Mouse (Mus musculus): ENCODE measurements around the gene Dok5. TPM values are rescaled to one million over a fixed set of nuclear protein-coding genes. Genes with fewer than 3 reads are reported as not detected.

The Dok5 gene
- polyA plus RNA-seq, 1 experiment from 2014 or later, result 64.6 TPM

DNA sequence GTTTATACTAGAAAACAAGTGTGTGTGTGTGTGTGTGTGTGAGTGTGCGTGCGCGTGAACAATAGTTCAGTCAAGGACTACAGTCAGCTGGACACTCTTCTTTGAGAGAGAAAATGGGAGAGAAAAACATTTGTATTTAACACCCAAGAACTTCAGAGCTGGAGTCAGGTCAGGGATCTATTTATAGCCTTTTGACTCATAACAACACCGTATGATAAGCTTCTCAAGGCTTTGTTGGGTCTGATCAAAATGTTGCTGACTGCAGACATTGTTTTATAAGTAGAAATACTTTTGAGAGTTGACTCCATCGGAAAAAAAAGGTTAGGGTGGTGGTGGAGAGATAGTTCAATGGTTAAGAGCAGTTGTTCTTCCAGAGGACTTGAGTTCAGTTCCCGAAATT is 120.7 kb downstream of the Dok5 start:
- no peak overlapping the region for H3K9ac ChIP-seq
- no peaks in the 10 kb centered on the region for H3K27me3 ChIP-seq
- 91% methylated on average over 6 of the region's 6 CpGs for WGBS
- peaks cover 9% of the 10 kb centered on the region for H3K4me1 ChIP-seq (replicated peaks)
- H3K9me3 ChIP-seq, result no peaks in the 10 kb centered on the region
- ATAC-seq (ENCODE audit: low FRiP score), result no peak
- no peak overlapping the region for H3K4me3 ChIP-seq
- H3K4me2 ChIP-seq, result no peak overlapping the region
- peaks cover 4% of the 10 kb centered on the region; the same call in 1 of the 2 replicates for H3K36me3 ChIP-seq
- H3K27ac ChIP-seq, result no peak overlapping the region

DNA sequence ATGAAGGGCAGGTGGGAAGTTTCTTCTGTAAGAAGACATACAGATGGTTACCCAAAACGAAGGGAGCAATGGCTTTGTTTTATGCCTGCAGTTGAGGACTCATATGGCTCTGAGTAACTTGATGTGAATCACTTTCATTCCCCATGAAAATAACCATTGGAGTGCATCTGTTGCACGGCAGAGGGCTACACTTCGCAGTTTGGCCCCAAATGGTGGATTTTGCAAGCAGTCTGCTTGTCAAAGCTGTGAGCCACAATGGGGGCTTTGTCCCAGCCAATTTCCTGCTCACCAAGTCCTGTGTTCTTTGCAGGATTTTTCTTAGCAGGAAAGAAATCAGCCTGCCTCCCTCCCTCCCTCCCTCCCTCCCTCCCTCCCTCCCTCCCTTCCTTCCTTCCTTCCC is 123.6 kb downstream of the Dok5 start:
- Histone ChIP-seq H3K4me1 (replicated peaks) (peaks cover 12% of the 10 kb centered on the region), H3K4me3 (no peak overlapping the region), H3K9ac (no peak overlapping the region), H3K9me3 (no peaks in the 10 kb centered on the region), H3K27me3 (no peaks in the 10 kb centered on the region), H3K36me3 (0 out of 2 replicates have a peak, but pooled peaks cover under 1% of the 10 kb centered on the region), H3K4me2 (no peak overlapping the region), H3K27ac (no peak overlapping the region)
- no peak for ATAC-seq (ENCODE audit: low FRiP score)
- WGBS, result 49% methylated on average over 3 of the region's 3 CpGs

DNA sequence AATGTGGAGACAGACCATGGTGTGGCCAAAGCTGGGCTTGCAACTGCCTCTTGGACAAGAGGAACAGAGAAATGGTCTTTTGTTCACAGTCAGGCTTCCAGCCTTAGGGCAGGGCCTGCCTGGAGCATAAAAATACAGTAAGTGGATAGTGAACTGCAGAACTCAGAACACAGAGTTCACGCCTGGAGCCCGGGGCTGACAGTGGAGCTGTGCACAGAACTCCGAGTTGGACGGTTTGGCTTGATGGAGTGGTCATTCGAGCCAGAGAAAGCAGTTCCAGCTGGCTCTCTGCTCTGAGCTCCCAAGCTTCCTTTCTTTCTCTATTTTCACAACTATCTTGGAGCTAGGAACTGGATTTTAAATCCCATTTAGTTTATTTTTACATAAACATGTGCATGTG is 124.5 kb downstream of the Dok5 start:
- Histone ChIP-seq H3K4me3 (no peak overlapping the region), H3K9ac (no peak overlapping the region), H3K9me3 (no peaks in the 10 kb centered on the region), H3K4me1 (replicated peaks) (peaks cover 12% of the 10 kb centered on the region), H3K4me2 (no peak overlapping the region), H3K27me3 (no peaks in the 10 kb centered on the region), H3K27ac (no peak overlapping the region), H3K36me3 (no peaks in the 10 kb centered on the region)
- no peak for ATAC-seq (ENCODE audit: low FRiP score)
- WGBS, result 75% methylated on average over 5 of the region's 5 CpGs

DNA sequence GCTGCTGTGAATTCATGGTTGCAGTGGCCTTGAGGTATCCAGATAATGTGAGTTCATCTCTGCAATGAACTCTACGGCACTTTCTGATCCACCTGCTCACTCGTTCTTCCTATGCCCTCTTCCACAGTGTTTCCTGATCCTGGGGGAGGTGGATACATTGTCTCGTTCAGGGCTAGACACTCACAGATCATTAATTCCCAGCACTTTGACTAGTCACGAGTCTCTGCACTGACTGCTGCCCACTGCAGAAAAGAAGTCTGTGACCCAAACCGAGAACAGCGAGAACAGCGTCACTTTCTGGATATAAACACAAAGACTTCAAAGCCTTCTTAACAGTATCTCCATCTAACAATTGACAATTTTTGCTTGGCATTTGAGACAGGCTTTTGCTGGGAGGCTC is 125.9 kb downstream of the Dok5 start:
- H3K36me3 ChIP-seq, result no peaks in the 10 kb centered on the region
- no peaks in the 10 kb centered on the region for H3K27me3 ChIP-seq
- ATAC-seq (ENCODE audit: low FRiP score), result no peak
- no peak overlapping the region for H3K4me3 ChIP-seq
- H3K4me1 ChIP-seq (replicated peaks), result peaks cover 12% of the 10 kb centered on the region
- no peak overlapping the region for H3K9ac ChIP-seq
- no peak overlapping the region for H3K27ac ChIP-seq
- H3K9me3 ChIP-seq, result no peaks in the 10 kb centered on the region
- no peak overlapping the region for H3K4me2 ChIP-seq
- 59% methylated on average over 7 of the region's 7 CpGs for WGBS

DNA sequence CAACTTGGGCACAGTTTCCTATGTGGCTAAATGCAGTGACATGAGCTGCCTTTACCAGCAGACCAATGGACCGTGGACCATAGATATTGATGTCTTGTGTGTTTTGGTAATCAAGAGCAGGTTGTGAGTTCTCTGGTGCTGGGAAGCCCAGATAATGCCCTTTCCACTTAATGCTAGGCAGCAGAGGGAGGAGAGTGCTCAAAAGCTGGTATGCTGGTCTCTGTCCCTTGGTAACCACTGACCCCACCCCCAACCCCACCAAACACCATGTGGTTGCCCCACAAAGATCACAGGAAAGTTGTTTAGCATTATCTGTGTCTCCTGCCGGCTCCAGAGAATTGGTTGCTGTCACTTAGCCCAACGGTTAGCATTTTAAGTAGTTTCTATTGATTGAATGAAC is 127.0 kb downstream of the Dok5 start:
- 29% methylated on average over 3 of the region's 3 CpGs for WGBS
- no peak overlapping the region for H3K9ac ChIP-seq
- H3K4me3 ChIP-seq, result no peak overlapping the region
- H3K27ac ChIP-seq, result no peak overlapping the region
- H3K4me1 ChIP-seq (replicated peaks), result peaks cover 12% of the 10 kb centered on the region
- H3K36me3 ChIP-seq, result no peaks in the 10 kb centered on the region
- no peaks in the 10 kb centered on the region for H3K27me3 ChIP-seq
- H3K9me3 ChIP-seq, result no peaks in the 10 kb centered on the region
- no peak for ATAC-seq (ENCODE audit: low FRiP score)
- H3K4me2 ChIP-seq, result no peak overlapping the region

DNA sequence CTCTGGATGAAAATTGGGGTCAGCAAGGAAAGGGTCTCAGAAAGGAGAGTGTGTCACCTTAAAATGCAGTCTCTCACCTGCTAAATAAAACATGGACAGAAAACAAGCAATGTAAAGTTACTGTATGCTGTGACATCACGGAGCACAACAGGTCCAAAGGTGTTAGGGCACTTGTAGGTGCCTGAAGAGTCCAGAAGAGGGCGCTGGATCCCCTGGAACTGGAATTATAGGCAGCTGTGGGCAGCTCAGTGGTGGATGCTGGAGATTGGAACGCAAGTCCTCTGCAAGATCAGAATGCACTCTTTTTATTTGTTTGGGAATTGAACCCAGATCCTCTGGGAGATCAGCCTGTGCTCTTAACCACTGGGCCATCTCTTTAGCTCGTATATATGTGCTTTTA is 129.0 kb downstream of the Dok5 start:
- Histone ChIP-seq H3K9me3 (no peaks in the 10 kb centered on the region), H3K27me3 (no peaks in the 10 kb centered on the region), H3K27ac (no peak overlapping the region), H3K4me2 (no peak overlapping the region), H3K36me3 (peaks cover under 1% of the 10 kb centered on the region; the same call in 1 of the 2 replicates), H3K4me1 (replicated peaks) (peaks cover 9% of the 10 kb centered on the region; the same call in 1 of the 2 replicates), H3K9ac (no peak overlapping the region), H3K4me3 (no peak overlapping the region)
- WGBS, result 66% methylated on average over 4 of the region's 4 CpGs
- no peak for ATAC-seq (ENCODE audit: low FRiP score)

DNA sequence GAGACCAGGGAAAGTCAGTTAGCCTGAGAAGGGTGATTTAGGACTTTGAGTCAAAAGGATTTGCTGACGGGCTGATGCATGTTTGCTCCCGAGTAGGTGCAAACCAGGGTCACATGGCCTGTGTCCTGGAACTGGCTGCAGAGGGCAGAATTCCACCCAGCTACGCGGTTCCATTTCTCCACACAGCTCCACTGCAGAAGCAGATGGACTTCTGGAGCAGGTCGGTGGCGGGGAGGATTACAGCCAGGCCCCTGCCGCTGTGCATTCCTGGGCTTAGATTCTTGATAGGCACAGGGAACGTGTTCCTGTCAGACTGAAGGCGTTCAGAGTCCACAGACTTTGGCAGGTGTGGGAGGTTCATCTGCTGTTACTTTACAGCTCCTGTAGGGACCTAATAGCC is 131.2 kb downstream of the Dok5 start:
- no peak for ATAC-seq (ENCODE audit: low FRiP score)
- Histone ChIP-seq H3K9me3 (no peaks in the 10 kb centered on the region), H3K9ac (no peak overlapping the region), H3K27me3 (no peaks in the 10 kb centered on the region), H3K36me3 (peaks cover 5% of the 10 kb centered on the region; the same call in 1 of the 2 replicates), H3K4me3 (no peak overlapping the region), H3K27ac (no peak overlapping the region), H3K4me2 (no peak overlapping the region), H3K4me1 (replicated peaks) (peaks cover 9% of the 10 kb centered on the region; the same call in 1 of the 2 replicates)
- 82% methylated on average over 9 of the region's 9 CpGs for WGBS

DNA sequence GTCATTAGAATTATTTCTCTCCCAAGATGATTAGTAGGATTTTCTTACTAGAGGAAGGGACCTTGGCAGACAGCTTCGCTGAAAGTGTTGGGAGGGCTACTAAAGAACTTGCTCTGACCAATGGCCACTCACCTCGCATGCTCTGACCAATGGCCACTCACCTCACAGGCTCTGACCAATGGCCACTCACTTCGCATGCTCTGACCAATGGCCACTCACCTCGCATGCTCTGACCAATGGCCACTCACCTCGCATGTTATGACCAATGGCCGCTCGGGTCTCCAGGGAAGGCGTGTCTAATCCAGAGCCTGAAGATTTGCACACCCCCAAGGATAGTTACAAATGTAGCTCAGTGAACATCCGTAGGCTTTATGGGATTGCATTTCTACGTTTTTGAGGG is 131.6 kb downstream of the Dok5 start:
- 97% methylated on average over 10 of the region's 10 CpGs for WGBS
- H3K4me3 ChIP-seq, result no peak overlapping the region
- no peaks in the 10 kb centered on the region for H3K9me3 ChIP-seq
- no peak for ATAC-seq (ENCODE audit: low FRiP score)
- H3K9ac ChIP-seq, result no peak overlapping the region
- peaks cover 5% of the 10 kb centered on the region; the same call in 1 of the 2 replicates for H3K36me3 ChIP-seq
- no peak overlapping the region for H3K27ac ChIP-seq
- H3K4me2 ChIP-seq, result no peak overlapping the region
- no peaks in the 10 kb centered on the region for H3K27me3 ChIP-seq
- peaks cover 9% of the 10 kb centered on the region; the same call in 1 of the 2 replicates for H3K4me1 ChIP-seq (replicated peaks)

DNA sequence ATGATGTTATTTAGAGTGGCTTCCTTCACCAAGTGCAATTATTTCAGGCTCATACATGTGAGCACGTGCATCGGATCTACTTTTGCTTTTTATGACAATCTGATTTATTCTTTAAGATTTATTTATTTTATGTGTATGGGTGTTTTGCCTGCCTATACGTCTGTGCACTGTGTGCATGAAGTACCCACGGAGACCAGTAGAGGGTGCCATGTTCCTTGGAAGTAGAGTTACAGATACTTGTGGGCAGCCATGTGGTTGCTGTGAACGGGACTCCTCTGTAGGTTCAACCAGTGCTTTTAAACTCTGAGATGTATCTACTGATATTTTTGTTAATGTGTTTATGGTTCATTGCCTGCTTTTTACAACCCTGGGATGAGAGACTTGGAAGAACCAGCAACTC is 132.4 kb downstream of the Dok5 start:
- no peaks in the 10 kb centered on the region for H3K9me3 ChIP-seq
- H3K9ac ChIP-seq, result no peak overlapping the region
- H3K4me3 ChIP-seq, result no peak overlapping the region
- no peaks in the 10 kb centered on the region for H3K27me3 ChIP-seq
- no peak overlapping the region for H3K4me2 ChIP-seq
- peaks cover under 1% of the 10 kb centered on the region; the same call in 1 of the 2 replicates for H3K4me1 ChIP-seq (replicated peaks)
- H3K36me3 ChIP-seq, result peaks cover 5% of the 10 kb centered on the region; the same call in 1 of the 2 replicates
- WGBS, result 91% methylated on average over 5 of the region's 5 CpGs
- no peak overlapping the region for H3K27ac ChIP-seq
- ATAC-seq (ENCODE audit: low FRiP score), result no peak

DNA sequence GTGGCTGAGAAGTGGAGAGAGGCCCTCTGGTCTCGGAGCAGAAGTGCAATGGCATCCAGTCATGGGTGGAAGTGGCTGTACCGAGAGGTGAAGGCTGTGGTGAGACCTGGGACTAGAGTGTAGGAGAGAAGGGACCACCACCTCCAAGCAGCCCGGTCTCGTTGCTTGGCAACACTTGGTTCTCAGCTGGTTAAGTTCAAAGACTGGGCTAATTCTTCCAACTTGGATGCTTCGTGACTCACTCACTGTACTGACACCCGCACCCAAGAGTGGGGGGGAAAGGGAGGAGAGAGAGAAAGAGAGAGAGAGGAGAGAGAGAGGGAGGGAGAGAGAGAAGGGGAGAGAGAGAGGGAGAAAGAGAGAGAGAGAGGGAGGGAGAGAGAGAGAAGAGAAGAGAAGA is 133.2 kb downstream of the Dok5 start:
- Histone ChIP-seq H3K27me3 (no peaks in the 10 kb centered on the region), H3K9me3 (no peaks in the 10 kb centered on the region), H3K4me3 (no peak overlapping the region), H3K4me2 (no peak overlapping the region), H3K27ac (no peak overlapping the region), H3K36me3 (peaks cover 5% of the 10 kb centered on the region; the same call in 1 of the 2 replicates), H3K4me1 (replicated peaks) (no peaks in the 10 kb centered on the region), H3K9ac (no peak overlapping the region)
- ATAC-seq (ENCODE audit: low FRiP score), result no peak
- 84% methylated on average over 6 of the region's 6 CpGs for WGBS

DNA sequence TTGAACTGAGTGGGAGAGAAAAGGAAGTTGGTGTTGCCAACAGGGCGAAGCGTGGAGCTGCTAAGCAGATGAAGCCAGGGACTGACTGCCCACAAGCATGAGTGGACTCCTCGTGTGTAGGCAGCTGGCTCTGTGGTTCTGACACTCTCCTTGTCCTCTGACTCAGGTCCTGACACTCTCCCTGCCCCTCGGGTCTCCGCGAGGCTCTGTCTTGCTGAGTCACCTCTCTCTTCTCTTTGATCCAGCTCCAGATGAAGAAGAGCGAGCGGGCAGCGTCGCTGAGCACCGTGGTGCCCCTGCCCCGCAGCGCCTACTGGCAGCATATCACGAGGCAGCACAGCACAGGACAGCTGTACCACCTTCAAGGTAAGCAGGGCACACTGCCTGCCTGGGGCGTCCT is 139.0 kb downstream of the Dok5 start:
- no peak for ATAC-seq (ENCODE audit: low FRiP score)
- peaks cover 18% of the 10 kb centered on the region for H3K36me3 ChIP-seq
- no peaks in the 10 kb centered on the region for H3K4me1 ChIP-seq (replicated peaks)
- no peaks in the 10 kb centered on the region for H3K9me3 ChIP-seq
- no peak overlapping the region for H3K4me3 ChIP-seq
- no peaks in the 10 kb centered on the region for H3K27me3 ChIP-seq
- no peak overlapping the region for H3K9ac ChIP-seq
- 83% methylated on average over 15 of the region's 15 CpGs for WGBS
- H3K27ac ChIP-seq, result no peak overlapping the region
- no peak overlapping the region for H3K4me2 ChIP-seq

DNA sequence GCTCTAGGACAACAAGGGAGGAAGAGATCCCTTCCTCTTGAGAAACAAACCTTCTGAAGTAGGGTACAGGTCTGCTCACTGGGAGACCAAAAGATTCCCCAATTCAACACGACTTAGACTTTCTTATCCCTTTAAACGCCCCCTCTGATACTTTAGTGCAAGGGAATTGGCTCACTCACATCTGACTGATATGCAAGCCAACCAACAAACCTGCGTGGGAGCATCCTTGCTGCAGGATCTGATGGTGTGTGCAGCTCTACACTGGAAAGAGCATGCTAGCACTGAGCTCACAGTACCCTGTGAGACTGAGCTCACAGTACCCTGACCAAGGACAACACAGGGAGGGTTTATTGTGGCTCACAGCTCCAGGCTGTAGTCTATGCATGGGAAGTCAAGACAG is 139.9 kb downstream of the Dok5 start:
- 90% methylated on average over 3 of the region's 3 CpGs for WGBS
- Histone ChIP-seq H3K9ac (no peak overlapping the region), H3K4me3 (no peak overlapping the region), H3K4me1 (replicated peaks) (no peaks in the 10 kb centered on the region), H3K27me3 (no peaks in the 10 kb centered on the region), H3K27ac (no peak overlapping the region), H3K9me3 (no peaks in the 10 kb centered on the region), H3K4me2 (no peak overlapping the region), H3K36me3 (peaks cover 16% of the 10 kb centered on the region)
- ATAC-seq (ENCODE audit: low FRiP score), result no peak

DNA sequence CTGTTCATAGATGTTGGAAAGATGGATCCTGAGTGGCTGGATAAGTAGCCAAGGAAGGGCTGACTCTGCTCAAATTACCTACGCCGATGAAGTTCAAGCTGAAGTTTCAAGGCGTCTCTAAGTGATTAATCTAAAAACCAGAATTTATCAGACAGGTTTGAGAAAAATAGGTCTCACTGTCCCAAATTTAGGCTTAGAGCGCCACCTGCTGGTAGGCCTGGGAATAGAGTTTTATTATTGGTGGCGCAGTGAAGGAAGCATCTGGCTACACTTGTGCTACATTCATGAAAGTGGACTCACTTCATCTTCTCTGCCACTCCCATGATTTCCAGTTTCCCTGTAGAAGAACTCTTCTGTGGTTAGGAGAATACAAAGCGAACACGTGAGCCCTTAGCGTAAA is 141.8 kb downstream of the Dok5 start:
- no peak overlapping the region for H3K4me2 ChIP-seq
- no peak overlapping the region for H3K4me3 ChIP-seq
- H3K4me1 ChIP-seq (replicated peaks), result peaks cover 7% of the 10 kb centered on the region; the same call in 1 of the 2 replicates
- no peak for ATAC-seq (ENCODE audit: low FRiP score)
- no peak overlapping the region for H3K9ac ChIP-seq
- peaks cover 16% of the 10 kb centered on the region for H3K36me3 ChIP-seq
- WGBS, result 16% methylated on average over 8 of the region's 8 CpGs
- H3K27ac ChIP-seq, result no peak overlapping the region
- H3K27me3 ChIP-seq, result no peaks in the 10 kb centered on the region
- no peaks in the 10 kb centered on the region for H3K9me3 ChIP-seq

Measured in hindbrain, embryonic 13.5 days (tissue).